ENCODE assay signal across 10 mouse cellular contexts in genomic region chr11:67558772-67559448, GRCm38 (mm10).
DNase-seq lines count a peak whose midpoint lies in the region; ATAC-seq lines count a peak whose summit lies in the region.
"Had no signal": no experiment of that assay in that cellular context is flagged by ENCODE, and none has a peak within 500 bp of the region (broad histone marks: within the 10 kb centered on the region; RNA-seq: fewer than 3 reads in every experiment).

No protein-coding gene starts in this region.

- 17% methylated on average over 9 of the region's 9 CpGs for WGBS in heart, embryonic 14.5 days
- 15% methylated on average over 9 of the region's 9 CpGs for whole genome bisulfite sequencing in liver, embryonic 11.5 days
- 19% methylated on average over 9 of the region's 9 CpGs for WGBS in hindbrain, embryonic 16.5 days
- 18% methylated on average over 9 of the region's 9 CpGs for WGBS in midbrain, embryonic 15.5 days

- peak overlapping the region; percentile 35 to 57 for H3K27ac ChIP-seq in heart, embryonic 14.5 days (replicated peaks in 1 of 2; ENCODE audit: control insufficient read depth in 1 of 2, insufficient read depth in 1 of 2, low read depth in 2 of 2, low read length in 2 of 2)
- no peak overlapping the region for H3K27ac ChIP-seq in liver, embryonic 11.5 days (ENCODE audit: low read depth, low read length)
- H3K27ac ChIP-seq in hindbrain, embryonic 16.5 days (ENCODE audit: low read depth, low read length), result no peak overlapping the region
- H3K27ac ChIP-seq in midbrain, embryonic 15.5 days, result no peak overlapping the region
- H3K27ac ChIP-seq: forebrain, embryonic 12.5 days had no signal

- H3K4me2 ChIP-seq in heart, embryonic 14.5 days (ENCODE audit: low read length), result no peak overlapping the region
- no peak overlapping the region; the same call in 1 of the 2 replicates for H3K4me2 ChIP-seq in liver, embryonic 11.5 days
- no peak overlapping the region for H3K4me2 ChIP-seq in hindbrain, embryonic 16.5 days (ENCODE audit: low read length)
- H3K4me2 ChIP-seq in midbrain, embryonic 15.5 days, result no peak overlapping the region
- H3K4me2 ChIP-seq: forebrain, embryonic 12.5 days had no signal

- no peaks in the 10 kb centered on the region for H3K9me3 ChIP-seq in heart, embryonic 14.5 days (ENCODE audit: control insufficient read depth, low read length)
- H3K9me3 ChIP-seq in liver, embryonic 11.5 days (ENCODE audit: control insufficient read depth, low read length), result no peaks in the 10 kb centered on the region
- no peaks in the 10 kb centered on the region for H3K9me3 ChIP-seq in hindbrain, embryonic 16.5 days (ENCODE audit: control insufficient read depth, low read length)
- no peaks in the 10 kb centered on the region for H3K9me3 ChIP-seq in midbrain, embryonic 15.5 days
- H3K9me3 ChIP-seq: forebrain, embryonic 12.5 days had no signal

- no peak for ATAC-seq in heart, embryonic 14.5 days (ENCODE audit: insufficient number of reproducible peaks, insufficient read depth, low FRiP score, low read depth)
- 0 out of 2 replicates have a peak, but pooled peaks have one; percentile 29 for ATAC-seq in liver, embryonic 11.5 days (replicated peaks; ENCODE audit: low FRiP score)
- ATAC-seq in hindbrain, embryonic 16.5 days, result 0 out of 2 replicates have a peak, but pooled peaks have one; percentile 20
- peak; percentile 42; the same call in 1 of the 2 replicates for ATAC-seq in midbrain, embryonic 15.5 days (replicated peaks)

- H3K4me1 ChIP-seq in heart, embryonic 14.5 days (ENCODE audit: control insufficient read depth in 2 of 2, insufficient read depth in 2 of 2, low read length in 2 of 2), result peaks cover 34 to 53% of the 10 kb centered on the region in 2 experiments
- H3K4me1 ChIP-seq in liver, embryonic 11.5 days (replicated peaks; ENCODE audit: control insufficient read depth, insufficient read depth, low read length), result peaks cover 36% of the 10 kb centered on the region
- H3K4me1 ChIP-seq in hindbrain, embryonic 16.5 days (ENCODE audit: control insufficient read depth, insufficient read depth, low read depth, low read length), result peaks cover 5% of the 10 kb centered on the region; the same call in 1 of the 2 replicates
- peaks cover 9% of the 10 kb centered on the region for H3K4me1 ChIP-seq in midbrain, embryonic 15.5 days

- H3K36me3 ChIP-seq in heart, embryonic 14.5 days (ENCODE audit: control insufficient read depth, insufficient read depth, low read length), result no peaks in the 10 kb centered on the region
- no peaks in the 10 kb centered on the region for H3K36me3 ChIP-seq in liver, embryonic 11.5 days (ENCODE audit: control insufficient read depth, insufficient read depth, low read length)
- H3K36me3 ChIP-seq in hindbrain, embryonic 16.5 days (ENCODE audit: control insufficient read depth, insufficient read depth, low read length), result no peaks in the 10 kb centered on the region
- no peaks in the 10 kb centered on the region for H3K36me3 ChIP-seq in midbrain, embryonic 15.5 days (replicated peaks)
- H3K36me3 ChIP-seq: forebrain, embryonic 12.5 days had no signal

- H3K27me3 ChIP-seq in heart, embryonic 14.5 days (ENCODE audit: control insufficient read depth, insufficient read depth, low read length), result no peaks in the 10 kb centered on the region
- H3K27me3 ChIP-seq in liver, embryonic 11.5 days (replicated peaks; ENCODE audit: control insufficient read depth, insufficient read depth, low read length), result no peaks in the 10 kb centered on the region
- no peaks in the 10 kb centered on the region for H3K27me3 ChIP-seq in hindbrain, embryonic 16.5 days (replicated peaks; ENCODE audit: control insufficient read depth, insufficient read depth, low read length)
- H3K27me3 ChIP-seq in midbrain, embryonic 15.5 days (replicated peaks), result no peaks in the 10 kb centered on the region
- H3K27me3 ChIP-seq: forebrain, embryonic 12.5 days had no signal

- intact Hi-C loops in heart, postnatal 25 days (cut with DNase I), result no loop called here

- no peak for DNase-seq in heart, postnatal 25 days (ENCODE audit: low spot score)
- DNase-seq in liver, embryonic 11.5 days (ENCODE audit: low spot score), result no peak
- no peak for DNase-seq in liver
- no peak for DNase-seq in urinary bladder, postnatal 25 days (ENCODE audit: low spot score)
- no peak for DNase-seq in thymus, postnatal 10 days (ENCODE audit: low spot score in 2 of 2)
- DNase-seq: cerebellum, adult 11-12 months had no signal

- H3K9ac ChIP-seq in heart, embryonic 14.5 days (ENCODE audit: low read length), result peak overlapping the region; percentile 8; the same call in 1 of the 2 replicates
- no peak overlapping the region for H3K9ac ChIP-seq in liver, embryonic 11.5 days (ENCODE audit: low read depth, low read length)
- no peak overlapping the region for H3K9ac ChIP-seq in hindbrain, embryonic 16.5 days (ENCODE audit: low read depth, low read length)
- no peak overlapping the region for H3K9ac ChIP-seq in midbrain, embryonic 15.5 days
- H3K9ac ChIP-seq: forebrain, embryonic 12.5 days had no signal

- H3K4me3 ChIP-seq in heart, embryonic 14.5 days (ENCODE audit: control insufficient read depth in 1 of 2, insufficient read depth in 1 of 2, low read depth in 1 of 2, low read length in 2 of 2), result no peak overlapping the region
- no peak overlapping the region for H3K4me3 ChIP-seq in liver, embryonic 11.5 days (ENCODE audit: low read depth, low read length)
- H3K4me3 ChIP-seq in hindbrain, embryonic 16.5 days (ENCODE audit: low read length), result no peak overlapping the region
- H3K4me3 ChIP-seq in midbrain, embryonic 15.5 days, result no peak overlapping the region
- H3K4me3 ChIP-seq: forebrain, embryonic 12.5 days had no signal

Comparison
In these comparisons a context has a peak if more than half of its experiments do, and no peak if none do; other contexts are left out.
1. H3K27ac ChIP-seq: peak in heart, embryonic 14.5 days (2 of 2); none in liver, embryonic 11.5 days (single experiment), hindbrain, embryonic 16.5 days (single experiment) and midbrain, embryonic 15.5 days (single experiment).